Mouse (Mus musculus) limb, embryonic 14.5 days (tissue): ENCODE measurements around the gene Vmn1r57. TPM values are rescaled to one million over a fixed set of nuclear protein-coding genes. Genes with fewer than 3 reads are reported as not detected.
"Not testable (repeated sequence)": the region's sequence is repeated elsewhere in the genome, so short reads cannot be mapped to it uniquely, and the experiment has no call there.

Experiments
- ATAC-seq: fragments of 200-750 bp; cut with Nextera tagmentation; 2 replicates; pipeline ENCODE4 v1.8.0; 2017; ENCODE audit warnings: low read depth, moderate number of reproducible peaks, moderate TSS enrichment; ENCODE audit not compliant: low FRiP score
- DNase-seq: peaks from one replicate; pipeline ENCODE4 v3.0.0-alpha.2; 2015; ENCODE audit warnings: low spot score
- H3K27ac ChIP-seq: fragments of 300-500 bp; sonication (generic); replicated peaks from 2 replicates; pipeline ENCODE4 v1.5.1; 2014; ENCODE audit warnings: low read depth, mild to moderate bottlenecking, low read length, moderate library complexity, mixed read lengths
- H3K27me3 ChIP-seq: fragments of 300-500 bp; sonication (generic); 2 replicates; pipeline ENCODE4 v1.6.1; 2014; ENCODE audit warnings: low read length, mixed read lengths; ENCODE audit not compliant: control insufficient read depth, insufficient read depth
- H3K36me3 ChIP-seq: fragments of 300-500 bp; sonication (generic); 2 replicates; pipeline ENCODE4 v1.6.1; 2014; ENCODE audit warnings: mild to moderate bottlenecking, low read length, moderate library complexity, mixed read lengths; ENCODE audit not compliant: control insufficient read depth, insufficient read depth
- H3K4me1 ChIP-seq: fragments of 300-500 bp; sonication (generic); 2 replicates; pipeline ENCODE4 v1.6.1; 2014; ENCODE audit warnings: antibody characterized with exemption, low read length, mixed read lengths; ENCODE audit not compliant: control insufficient read depth, insufficient read depth
- H3K4me2 ChIP-seq: fragments of 300-500 bp; sonication (generic); replicated peaks from 2 replicates; pipeline ENCODE4 v1.6.1; 2014; ENCODE audit warnings: low read depth, mild to moderate bottlenecking, low read length, moderate library complexity; ENCODE audit not compliant: severe bottlenecking
- H3K4me3 ChIP-seq: fragments of 300-500 bp; sonication (generic); replicated peaks from 2 replicates; pipeline ENCODE4 v1.5.1; 2014; ENCODE audit warnings: low read length
- H3K9ac ChIP-seq: fragments of 300-500 bp; sonication (generic); 2 replicates; pipeline ENCODE4 v1.6.1; 2014; ENCODE audit warnings: mild to moderate bottlenecking, low read depth, low read length, moderate library complexity; ENCODE audit not compliant: severe bottlenecking
- H3K9me3 ChIP-seq: fragments of 300-500 bp; sonication (generic); 2 replicates; pipeline ENCODE4 v1.6.1; 2016; ENCODE audit warnings: low read length; ENCODE audit not compliant: control insufficient read depth
- POLR2A ChIP-seq: fragments of 200-500 bp; IDR thresholded peaks from 2 replicates; pipeline ENCODE4 v1.8.0; 2012; ENCODE audit warnings: inconsistent platforms, mild to moderate bottlenecking, moderate library complexity, borderline replicate concordance; ENCODE audit not compliant: insufficient read depth, insufficient read length; ENCODE audit errors: extremely low read depth
- WGBS: fragments of 180-500 bp; shearing (Covaris S2); extraction: QIAGEN DNeasy Blood & Tissue Kit; methylation state at CpG from one replicate; pipeline ENCODE4 v1.1.7; 2014; 5-methylcytosine and 5-hydroxymethylcytosine counted together
- polyA plus RNA-seq, 2 experiments: library from polyadenylated mRNA; depleted of rRNA in 1 of 2; stranded (reverse) in 1 of 2; unstranded in 1 of 2; fragments of >200 nt; fragmentation: Nextera tagmentation in 1 of 2; extraction: Ambion mirVana in 1 of 2; gene quantifications; 2 replicates each; pipeline versions ENCODE4 v1.2.1 to v1.2.3; 2012 to 2014

Gene Vmn1r57
- polyA plus RNA-seq (2012; rRNA removed) = not detected in 2 replicates
- polyA plus RNA-seq (2014; fragmentation: Nextera tagmentation; extraction: Ambion mirVana) = not detected in 2 replicates

- H3K27ac ChIP-seq, H3K4me2 ChIP-seq, H3K4me1 ChIP-seq, H3K9me3 ChIP-seq, DNase-seq, H3K27me3 ChIP-seq, H3K9ac ChIP-seq, H3K36me3 ChIP-seq, ATAC-seq, H3K4me3 ChIP-seq: not testable (repeated sequence)
- 83% methylated on average over 1 of the region's 1 CpGs for WGBS
Observed at GRCm38 (mm10) chr7:5218193-5218592, at the start of gene Vmn1r57. Gene Vmn1r57, plus strand, starts transcription at chr7:5218493.

GRCm38 (mm10) chr7:5196647-5197046 lies 21.6 kb upstream of the Vmn1r57 start, which contains the start of gene Vmn1r56:
Gene Vmn1r56, minus strand, starts transcription at chr7:5196747.
- H3K9ac ChIP-seq, H3K9me3 ChIP-seq, H3K36me3 ChIP-seq, ATAC-seq, H3K4me3 ChIP-seq, DNase-seq, H3K27ac ChIP-seq, H3K27me3 ChIP-seq, H3K4me1 ChIP-seq, H3K4me2 ChIP-seq: not testable (repeated sequence)

- 0 out of 2 replicates have a peak, but pooled peaks cover 10% of the 10 kb centered on the region for H3K9me3 ChIP-seq
- H3K36me3 ChIP-seq = no peaks in the 10 kb centered on the region
- no peak for TF ChIP-seq POLR2A
- no peaks in the 10 kb centered on the region for H3K4me1 ChIP-seq
- H3K4me3 ChIP-seq = no peak overlapping the region
- H3K27me3 ChIP-seq = no peaks in the 10 kb centered on the region
- H3K27ac ChIP-seq = no peak overlapping the region
- DNase-seq = no peak
- no peak for ATAC-seq
- WGBS = 86% methylated on average over 3 of the region's 3 CpGs
- H3K4me2 ChIP-seq = no peak overlapping the region
- no peak overlapping the region for H3K9ac ChIP-seq
Observed at GRCm38 (mm10) chr7:5263051-5263450, 44.8 kb downstream of the Vmn1r57 start.

Other genes starting within 250 kb of the Vmn1r57 start
- gene Sbk3, start 247.3 kb upstream of the Vmn1r57 start, polyA plus RNA-seq (2012; rRNA removed) = 0.15 and 0.28 TPM in 2 replicates
- gene Sbk3, start 247.3 kb upstream of the Vmn1r57 start, polyA plus RNA-seq (2014; fragmentation: Nextera tagmentation; extraction: Ambion mirVana) = 0.06 and 0.12 TPM in 2 replicates
- gene Zfp579, start 222.3 kb upstream of the Vmn1r57 start, polyA plus RNA-seq (2012; rRNA removed) = 97.6 and 196 TPM in 2 replicates
- gene Zfp579, start 222.3 kb upstream of the Vmn1r57 start, polyA plus RNA-seq (2014; fragmentation: Nextera tagmentation; extraction: Ambion mirVana) = 30.3 and 39.0 TPM in 2 replicates
- gene Zfp524, start 204.1 kb upstream of the Vmn1r57 start, polyA plus RNA-seq (2012; rRNA removed) = 17.0 and 20.9 TPM in 2 replicates
- 12.1 and 16.7 TPM in 2 replicates for gene Zfp524, start 204.1 kb upstream of the Vmn1r57 start, polyA plus RNA-seq (2014; fragmentation: Nextera tagmentation; extraction: Ambion mirVana)
- gene Fiz1, start 203.8 kb upstream of the Vmn1r57 start, polyA plus RNA-seq (2012; rRNA removed) = 42.4 and 50.8 TPM in 2 replicates
- 37.5 and 42.0 TPM in 2 replicates for gene Fiz1, start 203.8 kb upstream of the Vmn1r57 start, polyA plus RNA-seq (2014; fragmentation: Nextera tagmentation; extraction: Ambion mirVana)
- not detected in 2 replicates for gene Gm44973, start 203.0 kb upstream of the Vmn1r57 start, polyA plus RNA-seq (2012; rRNA removed)
- gene Gm44973, start 203.0 kb upstream of the Vmn1r57 start, polyA plus RNA-seq (2014; fragmentation: Nextera tagmentation; extraction: Ambion mirVana) = 0.57 and 1.9 TPM in 2 replicates
- 53.2 and 72.3 TPM in 2 replicates for gene Zfp865, start 198.1 kb upstream of the Vmn1r57 start, polyA plus RNA-seq (2012; rRNA removed)
- 6.6 and 7.8 TPM in 2 replicates for gene Zfp865, start 198.1 kb upstream of the Vmn1r57 start, polyA plus RNA-seq (2014; fragmentation: Nextera tagmentation; extraction: Ambion mirVana)
- 48.1 and 49.4 TPM in 2 replicates for gene Ccdc106, start 197.9 kb upstream of the Vmn1r57 start, polyA plus RNA-seq (2012; rRNA removed)
- gene Ccdc106, start 197.9 kb upstream of the Vmn1r57 start, polyA plus RNA-seq (2014; fragmentation: Nextera tagmentation; extraction: Ambion mirVana) = 36.7 and 37.3 TPM in 2 replicates
- not detected in 2 replicates for gene 4632433K11Rik, start 184.4 kb upstream of the Vmn1r57 start, polyA plus RNA-seq (2012; rRNA removed)
- gene 4632433K11Rik, start 184.4 kb upstream of the Vmn1r57 start, polyA plus RNA-seq (2014; fragmentation: Nextera tagmentation; extraction: Ambion mirVana) = not detected in 2 replicates
- 6.5 and 6.8 TPM in 2 replicates for gene Zfp784, start 180.0 kb upstream of the Vmn1r57 start, polyA plus RNA-seq (2012; rRNA removed)
- gene Zfp784, start 180.0 kb upstream of the Vmn1r57 start, polyA plus RNA-seq (2014; fragmentation: Nextera tagmentation; extraction: Ambion mirVana) = 5.6 and 6.3 TPM in 2 replicates
- 49.7 and 70.4 TPM in 2 replicates for gene Zfp580, start 167.0 kb upstream of the Vmn1r57 start, polyA plus RNA-seq (2012; rRNA removed)
- gene Zfp580, start 167.0 kb upstream of the Vmn1r57 start, polyA plus RNA-seq (2014; fragmentation: Nextera tagmentation; extraction: Ambion mirVana) = 47.5 and 57.7 TPM in 2 replicates
- 431 and 479 TPM in 2 replicates for gene U2af2, start 156.3 kb upstream of the Vmn1r57 start, polyA plus RNA-seq (2012; rRNA removed)
- 123 and 128 TPM in 2 replicates for gene U2af2, start 156.3 kb upstream of the Vmn1r57 start, polyA plus RNA-seq (2014; fragmentation: Nextera tagmentation; extraction: Ambion mirVana)
- 119 and 144 TPM in 2 replicates for gene Epn1, start 138.3 kb upstream of the Vmn1r57 start, polyA plus RNA-seq (2012; rRNA removed)
- 69.1 and 76.2 TPM in 2 replicates for gene Epn1, start 138.3 kb upstream of the Vmn1r57 start, polyA plus RNA-seq (2014; fragmentation: Nextera tagmentation; extraction: Ambion mirVana)
- not detected in 2 replicates for gene Rfpl4, start 101.5 kb upstream of the Vmn1r57 start, polyA plus RNA-seq (2012; rRNA removed)
- gene Rfpl4, start 101.5 kb upstream of the Vmn1r57 start, polyA plus RNA-seq (2014; fragmentation: Nextera tagmentation; extraction: Ambion mirVana) = not detected in 2 replicates
- 0.20 and 0.34 TPM in 2 replicates for gene Rasl2-9, start 92.5 kb upstream of the Vmn1r57 start, polyA plus RNA-seq (2012; rRNA removed)
- gene Rasl2-9, start 92.5 kb upstream of the Vmn1r57 start, polyA plus RNA-seq (2014; fragmentation: Nextera tagmentation; extraction: Ambion mirVana) = 0.43 and 0.55 TPM in 2 replicates
- not detected in 2 replicates for gene Vmn1r55, start 68.8 kb upstream of the Vmn1r57 start, polyA plus RNA-seq (2012; rRNA removed)
- not detected in 2 replicates for gene Vmn1r55, start 68.8 kb upstream of the Vmn1r57 start, polyA plus RNA-seq (2014; fragmentation: Nextera tagmentation; extraction: Ambion mirVana)
- gene Vmn1r56, start 21.7 kb upstream of the Vmn1r57 start, polyA plus RNA-seq (2012; rRNA removed) = not detected in 2 replicates
- not detected in 2 replicates for gene Vmn1r56, start 21.7 kb upstream of the Vmn1r57 start, polyA plus RNA-seq (2014; fragmentation: Nextera tagmentation; extraction: Ambion mirVana)
- gene Gm5065, start 132.0 kb downstream of the Vmn1r57 start, polyA plus RNA-seq (2012; rRNA removed) = not detected in 2 replicates
- not detected in 2 replicates for gene Gm5065, start 132.0 kb downstream of the Vmn1r57 start, polyA plus RNA-seq (2014; fragmentation: Nextera tagmentation; extraction: Ambion mirVana)
- gene Nlrp2, start 132.5 kb downstream of the Vmn1r57 start, polyA plus RNA-seq (2012; rRNA removed) = not detected in 2 replicates
- gene Nlrp2, start 132.5 kb downstream of the Vmn1r57 start, polyA plus RNA-seq (2014; fragmentation: Nextera tagmentation; extraction: Ambion mirVana) = not detected in 2 replicates
- not detected in 2 replicates for gene Vmn1r58, start 194.9 kb downstream of the Vmn1r57 start, polyA plus RNA-seq (2012; rRNA removed)
- gene Vmn1r58, start 194.9 kb downstream of the Vmn1r57 start, polyA plus RNA-seq (2014; fragmentation: Nextera tagmentation; extraction: Ambion mirVana) = not detected in 2 replicates
- gene Vmn1r59, start 238.3 kb downstream of the Vmn1r57 start, polyA plus RNA-seq (2012; rRNA removed) = not detected in 2 replicates
- gene Vmn1r59, start 238.3 kb downstream of the Vmn1r57 start, polyA plus RNA-seq (2014; fragmentation: Nextera tagmentation; extraction: Ambion mirVana) = not detected in 2 replicates